Mouse (Mus musculus) adrenal gland (tissue): ENCODE data around the gene Pde11a.

Source experiments
- intact Hi-C: fragments of 180-260 bp; cut with DNase I; formaldehyde crosslinking; loops from one replicate; pipeline ENCODE4 v1.15.1; 2025
- microRNA-seq, 2 experiments: library from miRNA; unstranded; fragments of <30 nt; microRNA quantifications; one replicate each; pipeline ENCODE4; 2019

Gene Pde11a

GRCm38 (mm10) chr2:75963211-75963840 lies 375.2 kb downstream of the Pde11a start:
- intact Hi-C loops: loop anchor here (5.0 kb wide), 2 partner anchors 46 to 356 kb away; no protein-coding TSS in a partner anchor

- intact Hi-C loops: loop anchor here (5.0 kb wide), 2 partner anchors 43 to 353 kb away; no protein-coding TSS in a partner anchor
These were observed 377.9 kb downstream of the Pde11a start for GRCm38 (mm10) chr2:75960366-75961330.

GRCm38 (mm10) chr2:75959850-75960365 lies 378.7 kb downstream of the Pde11a start:
- intact Hi-C loops: loop anchor here (5.0 kb wide), 2 partner anchors 43 to 353 kb away; no protein-coding TSS in a partner anchor

- intact Hi-C loops: no loop called here
These were observed 379.3 kb downstream of the Pde11a start for GRCm38 (mm10) chr2:75959183-75959849.

GRCm38 (mm10) chr2:75955709-75956108 lies 382.9 kb downstream of the Pde11a start:
- intact Hi-C loops: no loop called here

- intact Hi-C loops: no loop called here
These were observed 385.3 kb downstream of the Pde11a start for GRCm38 (mm10) chr2:75953320-75953719.

GRCm38 (mm10) chr2:75950685-75951084 lies 387.9 kb downstream of the Pde11a start:
- intact Hi-C loops: no loop called here

Small RNA genes lying within 50 kb of the gene (microRNA-seq; reads per million reads assigned to microRNA genes)
- 0 reads per million in 2 experiments for gene Gm44337
